Mouse (Mus musculus) forebrain, embryonic 12.5 days (tissue): ENCODE data around the gene Palld. TPM values are rescaled to one million over a fixed set of nuclear protein-coding genes. Genes with fewer than 3 reads are reported as not detected.
A peak's percentile ranks its signal among the peaks of the same experiment; 100 is the strongest.

Experiments used
- ATAC-seq: fragments of 200-750 bp; cut with Nextera tagmentation; 2 replicates; pipeline ENCODE4 v1.8.0; 2017; ENCODE audit warnings: moderate TSS enrichment; ENCODE audit not compliant: low FRiP score
- H3K27ac ChIP-seq: fragments of 300-500 bp; sonication (generic); 2 replicates; pipeline ENCODE4 v1.5.1; 2016; ENCODE audit warnings: mild to moderate bottlenecking
- H3K27me3 ChIP-seq: fragments of 300-500 bp; sonication (generic); 2 replicates; pipeline ENCODE4 v1.6.1; 2016; ENCODE audit warnings: mild to moderate bottlenecking
- H3K36me3 ChIP-seq: fragments of 300-500 bp; sonication (generic); replicated peaks from 2 replicates; pipeline ENCODE4 v1.6.1; 2016; ENCODE audit warnings: mild to moderate bottlenecking
- H3K4me1 ChIP-seq: fragments of 300-500 bp; sonication (generic); 2 replicates; pipeline ENCODE4 v1.6.1; 2016
- H3K4me2 ChIP-seq: fragments of 300-500 bp; sonication (generic); 2 replicates; pipeline ENCODE4 v1.6.1; 2016; ENCODE audit warnings: mild to moderate bottlenecking, moderate library complexity
- H3K4me3 ChIP-seq: fragments of 300-500 bp; sonication (generic); replicated peaks from 2 replicates; pipeline ENCODE4 v1.5.1; 2016; ENCODE audit warnings: mild to moderate bottlenecking
- H3K9ac ChIP-seq: fragments of 300-500 bp; sonication (generic); 2 replicates; pipeline ENCODE4 v1.6.1; 2016; ENCODE audit warnings: mild to moderate bottlenecking
- H3K9me3 ChIP-seq: fragments of 300-500 bp; sonication (generic); 2 replicates; pipeline ENCODE4 v1.6.1; 2016
- WGBS: fragments of 180-500 bp; shearing (Covaris S2); methylation state at CpG from one replicate; pipeline ENCODE4 v1.1.7; 2016; 5-methylcytosine and 5-hydroxymethylcytosine counted together
- polyA plus RNA-seq: library from polyadenylated mRNA; unstranded; fragments of >200 nt; fragmentation: Nextera tagmentation; extraction: Ambion mirVana; gene quantifications from 2 replicates; pipeline ENCODE4 v1.2.1, GENCODE M21; 2016

Palld gene
- polyA plus RNA-seq, 1 experiment from 2014 or later = 56.0 TPM

GRCm38 (mm10) chr8:61734164-61734563, 168.3 kb downstream of the Palld start:
- peaks cover 5% of the 10 kb centered on the region; the same call in 1 of the 2 replicates for H3K36me3 ChIP-seq
- H3K4me3 ChIP-seq = no peak overlapping the region
- no peaks in the 10 kb centered on the region for H3K4me1 ChIP-seq
- no peaks in the 10 kb centered on the region for H3K9me3 ChIP-seq
- WGBS = 95% methylated on average over 8 of the region's 8 CpGs
- H3K4me2 ChIP-seq = no peak overlapping the region
- H3K27me3 ChIP-seq = no peaks in the 10 kb centered on the region
- no peak for ATAC-seq
- no peak overlapping the region for H3K9ac ChIP-seq
- H3K27ac ChIP-seq = no peak overlapping the region

DNA sequence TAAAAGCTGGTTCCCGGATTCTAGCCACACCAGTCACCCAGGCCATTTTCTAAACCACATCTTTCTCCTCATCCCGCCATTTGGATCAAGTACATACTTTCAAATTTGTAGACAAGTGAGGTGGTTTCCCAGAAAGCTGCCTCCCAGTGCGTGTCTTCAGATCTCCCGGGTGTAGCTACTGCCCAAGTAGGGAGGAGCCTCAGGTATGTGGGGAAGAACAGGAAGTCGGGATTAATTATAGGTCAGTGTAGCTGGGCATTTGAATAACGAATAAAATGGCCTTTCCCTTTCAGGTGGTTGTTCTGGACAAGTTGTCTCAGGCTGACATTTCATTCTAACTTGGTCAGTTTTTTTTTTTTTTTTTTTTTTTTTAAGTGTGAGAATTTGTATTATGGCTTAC, 170.3 kb downstream of the Palld start:
- Histone ChIP-seq H3K4me2 (no peak overlapping the region), H3K9ac (no peak overlapping the region), H3K9me3 (no peaks in the 10 kb centered on the region), H3K36me3 (no peaks in the 10 kb centered on the region), H3K27me3 (no peaks in the 10 kb centered on the region), H3K4me1 (peaks cover 3% of the 10 kb centered on the region), H3K27ac (no peak overlapping the region), H3K4me3 (no peak overlapping the region)
- no peak for ATAC-seq
- WGBS = 87% methylated on average over 6 of the region's 6 CpGs

DNA sequence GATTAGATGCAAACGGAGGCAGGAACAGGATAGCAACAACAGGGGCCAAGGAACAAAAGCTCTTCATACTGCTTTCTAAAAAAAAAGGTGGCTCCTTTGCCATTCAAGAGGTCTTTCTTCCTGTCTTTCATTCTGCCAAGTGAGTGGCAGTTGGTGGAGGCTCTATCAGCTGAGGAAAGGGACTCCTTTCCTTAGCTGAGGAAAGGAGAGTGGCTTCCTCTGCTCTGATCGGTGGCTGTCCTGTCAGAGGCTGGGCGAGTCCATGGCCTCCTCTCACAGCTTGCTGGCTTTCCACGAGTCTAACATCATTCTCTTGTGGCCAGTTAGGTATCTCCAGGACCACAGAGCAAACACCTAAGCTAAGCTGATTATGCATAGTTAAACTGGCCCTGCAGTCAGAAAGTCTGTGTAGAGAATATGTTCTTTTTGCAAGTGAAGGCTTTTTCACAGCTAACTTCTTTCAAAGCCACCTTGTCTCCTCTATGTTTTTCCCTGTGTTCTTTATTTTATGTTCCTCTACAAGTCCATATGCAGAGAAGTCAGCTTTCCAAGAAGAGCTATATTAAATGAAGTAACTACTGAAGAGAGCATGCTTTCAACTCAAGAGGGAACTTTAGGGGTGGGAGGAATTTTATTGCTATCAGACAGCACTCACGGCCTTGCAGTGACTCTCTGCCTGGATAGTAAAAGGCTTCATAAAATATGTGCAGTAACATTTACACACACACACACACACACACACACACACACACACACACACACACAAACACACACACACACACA, 171.0 kb downstream of the Palld start:
- peaks cover 8% of the 10 kb centered on the region for H3K4me1 ChIP-seq
- no peak overlapping the region for H3K4me3 ChIP-seq
- no peak overlapping the region for H3K4me2 ChIP-seq
- no peaks in the 10 kb centered on the region for H3K9me3 ChIP-seq
- H3K27me3 ChIP-seq = no peaks in the 10 kb centered on the region
- H3K27ac ChIP-seq = no peak overlapping the region
- no peak overlapping the region for H3K9ac ChIP-seq
- H3K36me3 ChIP-seq = no peaks in the 10 kb centered on the region
- no peak for ATAC-seq
- WGBS = 64% methylated on average over 5 of the region's 5 CpGs

DNA sequence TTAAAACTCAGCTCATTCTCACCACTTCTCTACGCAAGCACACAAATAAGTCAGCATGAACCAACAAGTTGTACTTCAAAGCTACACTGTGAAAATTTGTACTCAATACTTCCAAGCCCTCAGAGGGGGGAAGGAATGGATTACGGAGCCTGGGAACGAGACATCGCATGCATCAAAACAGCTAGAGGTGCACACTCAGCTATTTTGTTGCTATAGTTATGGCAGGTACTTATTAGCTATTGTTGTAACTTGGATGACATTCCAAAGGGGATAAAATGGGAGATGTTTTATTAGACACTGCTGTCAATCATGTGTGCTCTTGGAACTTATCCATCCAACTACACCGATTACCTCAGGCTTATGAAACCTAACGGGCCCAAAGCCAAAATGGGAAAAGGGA, 171.8 kb downstream of the Palld start:
- no peak for ATAC-seq
- H3K4me2 ChIP-seq = no peak overlapping the region
- H3K4me3 ChIP-seq = no peak overlapping the region
- H3K36me3 ChIP-seq = no peaks in the 10 kb centered on the region
- no peak overlapping the region for H3K27ac ChIP-seq
- H3K27me3 ChIP-seq = no peaks in the 10 kb centered on the region
- H3K4me1 ChIP-seq = peaks cover 8% of the 10 kb centered on the region
- H3K9me3 ChIP-seq = no peaks in the 10 kb centered on the region
- WGBS = 85% methylated on average over 6 of the region's 6 CpGs
- no peak overlapping the region for H3K9ac ChIP-seq

- WGBS = 89% methylated on average over 8 of the region's 8 CpGs
Observed at GRCm38 (mm10) chr8:61725306-61726017, 177.0 kb downstream of the Palld start.

DNA sequence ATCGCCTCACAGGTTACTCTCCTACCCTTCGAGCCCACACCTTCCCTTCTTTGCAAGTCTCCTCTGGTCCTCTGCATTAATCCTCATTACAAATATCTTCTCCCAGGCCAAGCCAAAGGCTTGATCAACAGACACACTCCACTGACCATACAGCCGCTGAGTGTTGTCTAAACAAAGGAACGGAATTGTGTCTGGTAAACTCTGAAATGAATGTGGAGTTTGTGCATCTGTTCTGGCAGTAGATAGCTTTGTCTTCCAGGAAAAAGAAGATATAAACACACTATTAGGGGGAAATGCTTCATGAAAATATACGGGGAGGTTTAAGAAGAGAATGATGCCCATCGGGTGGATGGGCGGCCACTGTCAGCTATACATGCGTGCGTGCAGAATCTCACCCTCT, 180.3 kb downstream of the Palld start:
- H3K36me3 ChIP-seq = peaks cover 18% of the 10 kb centered on the region
- H3K4me3 ChIP-seq = no peak overlapping the region
- no peak for ATAC-seq
- H3K4me1 ChIP-seq = peaks cover 5% of the 10 kb centered on the region; the same call in 1 of the 2 replicates
- H3K9ac ChIP-seq = no peak overlapping the region
- no peak overlapping the region for H3K4me2 ChIP-seq
- 87% methylated on average over 9 of the region's 9 CpGs for WGBS
- H3K27ac ChIP-seq = no peak overlapping the region
- H3K9me3 ChIP-seq = peaks cover 6% of the 10 kb centered on the region; the same call in 1 of the 2 replicates
- H3K27me3 ChIP-seq = no peaks in the 10 kb centered on the region

More at GRCm38 (mm10) chr8:61725306-61726017, 177.0 kb downstream of the Palld start:
- H3K36me3 ChIP-seq = 0 out of 2 replicates have a peak, but pooled peaks cover 1% of the 10 kb centered on the region
- no peak overlapping the region for H3K4me3 ChIP-seq
- H3K4me1 ChIP-seq = peaks cover 8% of the 10 kb centered on the region
- no peak for ATAC-seq
- no peak overlapping the region for H3K9ac ChIP-seq
- H3K27ac ChIP-seq = 0 out of 2 replicates have a peak overlapping the region, but pooled peaks have one; percentile 32
- H3K9me3 ChIP-seq = no peaks in the 10 kb centered on the region
- H3K4me2 ChIP-seq = no peak overlapping the region
- H3K27me3 ChIP-seq = no peaks in the 10 kb centered on the region

DNA sequence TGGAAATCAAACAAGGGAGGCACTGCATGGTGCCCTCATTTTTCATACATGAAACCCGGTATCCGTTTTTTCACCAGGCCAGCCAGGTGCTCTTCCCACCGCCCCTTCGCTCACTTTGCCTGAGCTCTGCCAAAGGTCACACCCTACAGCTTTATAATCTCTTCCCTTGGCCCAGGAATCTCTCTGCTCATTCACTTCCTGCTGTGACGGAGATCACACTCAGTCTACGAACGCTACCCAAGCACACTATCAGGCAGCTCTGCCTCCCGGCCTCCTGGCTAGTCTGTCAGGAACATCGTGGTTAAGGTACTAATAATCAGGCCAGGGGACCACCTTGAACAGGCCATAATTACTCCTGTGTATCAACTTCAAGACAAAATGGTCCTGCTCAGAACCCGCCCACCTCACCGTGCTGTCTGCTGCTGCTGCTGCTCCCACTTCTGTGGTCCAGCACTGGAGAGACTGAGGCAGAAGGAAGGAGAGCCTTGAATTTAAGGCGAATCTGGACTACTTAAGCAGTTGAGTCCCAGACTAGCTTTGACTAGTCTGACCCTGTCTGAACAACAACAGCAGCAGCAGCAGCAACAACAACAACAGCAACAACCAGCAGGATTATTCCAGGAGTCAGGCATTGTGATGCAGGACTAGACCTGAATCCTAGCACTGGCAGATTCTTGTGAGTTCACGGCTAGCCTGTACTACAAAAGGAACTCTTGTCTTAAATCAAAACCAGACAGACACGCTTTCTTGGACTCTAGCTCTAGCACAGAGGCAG, 187.0 kb downstream of the Palld start:
- Histone ChIP-seq H3K9me3 (peaks cover 6% of the 10 kb centered on the region; the same call in 1 of the 2 replicates), H3K36me3 (peaks cover 17% of the 10 kb centered on the region), H3K9ac (no peak overlapping the region), H3K4me2 (no peak overlapping the region), H3K27me3 (no peaks in the 10 kb centered on the region), H3K4me3 (no peak overlapping the region), H3K4me1 (peaks cover 7% of the 10 kb centered on the region; the same call in 1 of the 2 replicates), H3K27ac (no peak overlapping the region)
- ATAC-seq = no peak
- 59% methylated on average over 14 of the region's 14 CpGs for WGBS

DNA sequence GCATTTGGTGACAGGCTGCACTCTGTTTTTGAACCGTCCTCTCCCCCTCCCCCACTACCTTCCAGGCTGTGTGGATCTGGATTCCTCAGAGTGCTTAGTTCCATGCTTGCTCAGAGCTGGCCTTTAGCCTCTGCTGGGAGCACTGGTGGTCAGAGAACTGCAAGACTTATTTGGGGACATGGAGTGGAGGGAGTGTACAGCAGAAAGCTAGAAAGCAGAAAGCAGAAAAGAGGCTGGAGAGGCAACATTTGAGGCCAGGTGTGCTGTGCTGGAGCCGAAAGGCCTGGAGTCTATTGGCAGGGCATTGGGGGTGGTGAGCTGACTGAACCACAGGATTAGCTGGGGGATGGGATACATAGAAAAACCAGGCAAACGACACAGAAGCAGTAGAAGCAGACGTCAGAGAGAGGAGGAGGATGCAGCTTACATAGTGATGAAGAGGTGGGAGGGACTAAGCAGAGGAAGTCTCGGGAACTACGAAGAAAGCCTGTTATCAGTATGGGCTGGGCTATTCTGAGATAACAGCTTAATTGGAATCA, 188.1 kb downstream of the Palld start:
- ATAC-seq = no peak
- Histone ChIP-seq H3K27me3 (no peaks in the 10 kb centered on the region), H3K4me1 (peaks cover 7% of the 10 kb centered on the region; the same call in 1 of the 2 replicates), H3K27ac (no peak overlapping the region), H3K36me3 (peaks cover 15% of the 10 kb centered on the region), H3K4me3 (no peak overlapping the region), H3K9ac (no peak overlapping the region), H3K9me3 (peaks cover 6% of the 10 kb centered on the region; the same call in 1 of the 2 replicates), H3K4me2 (no peak overlapping the region)
- 41% methylated on average over 6 of the region's 6 CpGs for WGBS

DNA sequence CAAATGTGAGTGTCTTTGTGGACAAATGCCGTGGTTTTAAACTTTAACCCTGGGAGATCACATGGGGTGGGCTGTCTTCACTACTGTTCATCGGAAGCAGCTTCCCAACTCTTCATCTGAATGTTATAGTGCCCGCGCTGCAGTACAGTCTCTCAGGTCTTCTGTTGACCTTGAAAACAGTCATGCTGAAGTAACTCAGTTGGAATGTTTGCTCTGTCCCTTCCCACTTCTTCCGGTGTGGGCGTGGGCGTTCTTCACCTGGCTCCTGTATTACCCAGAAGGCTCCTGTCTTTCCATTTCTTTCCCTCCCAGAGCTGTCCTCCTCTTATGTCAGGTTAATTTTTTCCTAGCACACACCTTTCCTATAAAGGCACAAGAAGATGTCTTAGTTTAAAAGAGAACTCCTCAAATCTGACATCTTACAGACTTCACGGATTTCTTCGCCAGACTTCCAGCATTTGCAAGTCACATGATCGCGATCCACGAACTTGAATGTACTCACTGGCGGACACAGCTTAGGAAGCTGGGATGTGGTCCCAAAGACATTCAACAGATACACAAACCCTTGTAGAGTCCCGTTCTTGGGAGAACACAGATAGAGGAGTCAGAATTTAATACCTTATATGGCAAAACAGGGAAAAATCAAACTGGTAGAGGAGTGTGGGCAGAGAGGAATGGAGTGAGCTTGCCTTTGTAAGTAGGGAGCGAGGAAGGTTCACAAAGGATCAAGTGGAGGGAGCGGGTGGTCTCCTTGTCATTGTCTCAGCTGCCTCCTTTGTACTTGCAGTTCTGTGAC, 189.1 kb downstream of the Palld start:
- no peak overlapping the region for H3K4me2 ChIP-seq
- H3K27ac ChIP-seq = no peak overlapping the region
- peaks cover 7% of the 10 kb centered on the region; the same call in 1 of the 2 replicates for H3K4me1 ChIP-seq
- H3K9me3 ChIP-seq = peaks cover 3% of the 10 kb centered on the region; the same call in 1 of the 2 replicates
- no peak overlapping the region for H3K9ac ChIP-seq
- no peak overlapping the region for H3K4me3 ChIP-seq
- 91% methylated on average over 16 of the region's 16 CpGs for WGBS
- no peaks in the 10 kb centered on the region for H3K27me3 ChIP-seq
- H3K36me3 ChIP-seq = peaks cover 10% of the 10 kb centered on the region
- no peak for ATAC-seq

- Histone ChIP-seq H3K27ac (no peak overlapping the region), H3K27me3 (no peaks in the 10 kb centered on the region), H3K9ac (no peak overlapping the region), H3K4me3 (no peak overlapping the region), H3K9me3 (no peaks in the 10 kb centered on the region), H3K4me1 (peaks cover 7% of the 10 kb centered on the region; the same call in 1 of the 2 replicates), H3K36me3 (peaks cover 4% of the 10 kb centered on the region), H3K4me2 (no peak overlapping the region)
- no peak for ATAC-seq
- 94% methylated on average over 2 of the region's 2 CpGs for WGBS
Observed at GRCm38 (mm10) chr8:61712426-61712825, 190.1 kb downstream of the Palld start.

DNA sequence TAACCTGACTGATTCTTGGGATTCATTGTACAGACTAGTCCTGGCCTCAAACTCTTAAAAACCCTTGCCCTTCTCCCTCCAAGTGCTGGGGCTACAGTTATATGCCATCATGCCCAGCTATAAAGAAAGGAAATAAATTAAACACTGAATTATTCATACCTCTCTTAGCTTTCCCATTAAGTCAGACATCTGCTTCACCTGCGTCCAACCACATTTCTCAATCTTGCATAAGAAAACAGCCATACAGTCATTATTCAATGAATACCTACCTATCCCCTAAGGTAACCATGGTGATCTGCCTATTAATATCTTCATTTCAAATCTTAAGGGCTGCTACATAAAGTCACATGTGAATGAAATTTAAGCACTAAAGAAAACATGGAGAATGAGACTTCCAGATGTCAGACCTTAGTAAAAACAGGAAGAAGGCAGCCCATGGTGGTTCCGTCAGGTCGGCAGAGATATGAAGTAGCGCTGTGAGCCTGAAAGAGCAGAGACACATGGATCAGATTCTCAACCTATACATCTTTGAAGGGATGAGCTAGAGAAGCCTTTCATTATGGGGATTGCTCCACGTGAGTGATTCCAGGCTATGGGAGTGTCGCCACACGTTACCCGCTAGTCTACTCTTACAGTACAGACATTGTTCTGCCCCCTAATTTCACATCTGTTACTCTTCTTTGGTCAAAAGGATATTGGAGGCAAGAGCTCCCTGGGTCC, 193.7 kb downstream of the Palld start:
- Histone ChIP-seq H3K4me3 (no peak overlapping the region), H3K4me2 (no peak overlapping the region), H3K4me1 (0 out of 2 replicates have a peak, but pooled peaks cover under 1% of the 10 kb centered on the region), H3K27ac (peak overlapping the region; percentile 63), H3K27me3 (no peaks in the 10 kb centered on the region), H3K36me3 (peaks cover 10% of the 10 kb centered on the region), H3K9ac (no peak overlapping the region), H3K9me3 (no peaks in the 10 kb centered on the region)
- peak; percentile 63; the same call in 1 of the 2 replicates for ATAC-seq
- WGBS = 73% methylated on average over 8 of the region's 8 CpGs
